Mouse (Mus musculus) CD8-positive naive resting alpha-beta T cell, adult 57 days (primary cell): Measurements from ENCODE around the gene Atp5j2. TPM values are rescaled to one million over a fixed set of nuclear protein-coding genes. Genes with fewer than 3 reads are reported as not detected.

Experiments used
- total RNA-seq: library from RNA; stranded (reverse); gene quantifications from one replicate; pipeline ENCODE4 v1.2.4, GENCODE M21; 2023

Atp5j2 gene
- 152 TPM for total RNA-seq

DNA sequence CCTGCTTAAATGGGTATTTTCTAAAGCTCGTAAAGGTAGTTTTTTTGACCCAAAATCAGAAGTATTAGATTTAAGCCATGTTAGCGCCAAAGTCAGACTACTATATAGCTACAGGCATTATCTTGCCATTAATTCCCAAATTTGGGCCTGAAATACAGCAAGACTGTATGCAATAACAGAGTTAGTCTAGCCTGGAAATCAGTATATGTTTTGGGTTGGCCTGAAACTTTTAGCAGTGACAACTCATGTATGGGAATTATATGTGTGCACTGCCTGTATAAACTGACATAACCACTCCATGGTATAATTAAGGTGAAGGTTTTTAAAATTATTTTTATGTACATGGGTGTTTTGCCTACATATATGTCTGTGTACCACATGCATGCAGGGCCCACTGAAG is at the start of gene Atp5j2:
Gene Atp5j2 (minus strand): TSS at position 101 of the 400 bp plus-strand sequence.

GRCm38 (mm10) chr5:145231367-145231871 is 39.6 kb upstream of the Atp5j2 start, which contains the start of gene Zfp655:
Gene Zfp655 (plus strand): TSS chr5:145231715.

DNA sequence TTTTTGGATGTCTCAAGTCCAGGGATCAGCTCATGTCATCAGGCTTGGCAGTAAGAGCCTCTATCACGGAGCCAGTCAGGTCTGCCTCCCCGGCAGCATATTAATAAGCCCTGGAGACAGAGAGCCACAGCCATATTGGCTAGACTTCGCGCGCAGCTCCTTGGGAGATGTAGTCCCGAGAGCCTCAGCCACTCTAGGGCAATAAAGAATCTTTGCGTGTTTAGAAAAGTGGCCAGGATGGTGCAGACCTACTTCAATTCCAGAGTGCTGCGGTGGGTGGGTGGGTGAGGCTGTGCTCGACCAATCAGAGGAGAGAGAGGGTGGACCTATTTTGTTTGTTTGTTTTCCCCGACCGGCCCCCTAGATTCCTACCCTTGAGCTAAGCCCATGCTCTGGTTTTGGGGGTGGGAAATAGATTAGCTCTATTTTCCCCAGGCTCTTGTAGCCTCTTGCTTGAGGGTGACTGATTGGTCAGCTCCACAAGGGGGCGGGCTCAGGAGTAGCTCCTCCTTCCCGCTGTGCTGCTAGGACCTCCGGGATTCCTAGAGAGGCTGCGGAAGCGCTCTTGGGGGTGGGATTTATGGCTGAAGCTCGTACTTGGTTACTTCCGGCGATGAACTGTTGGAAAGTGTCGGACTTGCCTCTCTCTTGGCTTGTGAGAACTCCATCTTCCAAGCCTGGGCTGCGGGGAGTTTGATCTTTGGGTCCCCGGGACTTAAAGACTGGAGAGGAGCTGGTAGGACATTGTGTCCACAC is 12.3 kb upstream of the Atp5j2 start, which contains the start of gene Zkscan5:
Gene Zkscan5 (plus strand): TSS at position 627 of the 756 bp plus-strand sequence.

GRCm38 (mm10) chr5:145201321-145201991 is 9.6 kb upstream of the Atp5j2 start, which contains the start of gene Zkscan14:
Gene Zkscan14 (minus strand): TSS chr5:145201868.

GRCm38 (mm10) chr5:145166536-145167305 is 25.1 kb downstream of the Atp5j2 start, which contains the start of the genes Ptcd1 and Cpsf4:
Gene Ptcd1 (minus strand): TSS chr5:145167108.
Gene Cpsf4 (plus strand): TSS chr5:145167213.

DNA sequence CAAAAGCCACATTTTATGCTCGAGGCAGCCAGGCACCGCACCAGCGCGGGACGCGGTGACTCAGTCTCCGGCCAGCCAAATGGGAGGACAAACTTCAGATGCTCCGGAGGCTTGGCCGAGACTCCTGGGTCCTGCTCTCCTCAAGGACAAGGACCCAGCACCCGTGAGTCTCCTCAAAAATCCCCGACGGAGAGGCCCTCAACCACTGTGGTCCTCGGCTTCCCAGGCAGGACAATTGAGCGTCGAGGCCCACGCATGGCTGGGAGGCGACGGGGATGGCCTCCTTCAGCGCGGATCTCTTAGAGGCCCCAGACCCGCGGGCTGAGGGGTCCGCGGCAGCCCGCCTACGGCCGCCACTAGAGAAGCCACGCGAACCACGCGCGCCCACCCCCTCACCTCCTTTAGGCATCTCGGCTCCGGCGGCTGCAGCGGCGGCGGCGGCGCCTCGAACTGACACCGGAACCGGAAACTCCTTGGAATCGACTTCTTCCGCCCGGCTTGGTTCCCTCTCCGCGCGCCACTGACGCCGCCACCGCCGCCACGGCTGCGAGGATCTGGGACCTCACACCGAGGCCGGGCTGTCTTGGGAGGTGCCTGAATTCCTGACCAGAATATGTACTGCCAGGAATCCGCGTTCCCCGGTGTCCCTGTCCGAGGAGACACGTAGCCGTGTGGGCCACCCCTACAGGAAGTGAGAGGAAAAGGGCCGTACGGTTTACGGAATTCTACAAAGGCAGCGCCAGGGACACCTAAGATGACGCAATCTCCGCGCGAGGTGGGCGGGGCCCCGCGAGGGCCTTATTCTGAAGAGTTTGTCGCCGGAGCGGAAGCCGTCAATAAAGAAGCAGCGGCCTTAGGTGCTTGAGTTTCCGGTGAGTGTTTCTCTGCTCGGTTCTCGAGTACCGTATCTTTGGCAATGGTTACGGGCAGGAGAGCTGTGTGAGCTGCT is 52.0 kb downstream of the Atp5j2 start, which contains the start of the genes Pdap1 and Bud31:
Gene Pdap1 (minus strand): TSS at position 668 of the 949 bp plus-strand sequence.
Gene Bud31 (plus strand): TSS at position 792 of the 949 bp plus-strand sequence.

Other genes with a start within 250 kb of the Atp5j2 start
- gene Smurf1, start 226.2 kb downstream of the Atp5j2 start, total RNA-seq = 68.8 TPM
- gene Gm4871, start 159.3 kb downstream of the Atp5j2 start, total RNA-seq = not detected
- gene 1700018F24Rik, start 149.1 kb downstream of the Atp5j2 start, total RNA-seq = not detected
- 87.5 TPM for gene Arpc1a, start 108.2 kb downstream of the Atp5j2 start, total RNA-seq
- gene Kpna7, start 108.0 kb downstream of the Atp5j2 start, total RNA-seq = not detected
- gene Arpc1b, start 77.8 kb downstream of the Atp5j2 start, total RNA-seq = 399 TPM
- 46.4 TPM for gene Pdap1, start 51.8 kb downstream of the Atp5j2 start, total RNA-seq
- gene Bud31, start 51.7 kb downstream of the Atp5j2 start, total RNA-seq = 223 TPM
- 22.8 TPM for gene Ptcd1, start 25.0 kb downstream of the Atp5j2 start, total RNA-seq
- gene Cpsf4, start 24.8 kb downstream of the Atp5j2 start, total RNA-seq = 38.1 TPM
- 38.8 TPM for gene Zkscan14, start 9.8 kb upstream of the Atp5j2 start, total RNA-seq
- gene Zkscan5, start 12.5 kb upstream of the Atp5j2 start, total RNA-seq = 7.7 TPM
- 74.7 TPM for gene Zfp655, start 39.7 kb upstream of the Atp5j2 start, total RNA-seq
- 36.0 TPM for gene Zscan25, start 88.4 kb upstream of the Atp5j2 start, total RNA-seq
- not detected for gene Cyp3a57, start 153.2 kb upstream of the Atp5j2 start, total RNA-seq